Mouse (Mus musculus) thymus, adult 2 months (tissue): ENCODE measurements at regions not wholly inside any gene's neighbourhood (a gene's known extent, or its start where the extent isn't known, plus 50 kb on each side); places are given as distances from the start of the nearest gene placed in this dataset.

Source experiments
- CTCF ChIP-seq: fragments of 200-500 bp; IDR thresholded peaks from 2 replicates; pipeline ENCODE4 v1.5.1; 2012; ENCODE audit warnings: mild to moderate bottlenecking, control low read depth, low read length, moderate library complexity, borderline replicate concordance; ENCODE audit not compliant: control insufficient read depth, poor library complexity, insufficient read depth; ENCODE audit errors: extremely low read depth
- POLR2A ChIP-seq: fragments of 200-500 bp; IDR thresholded peaks from 2 replicates; pipeline ENCODE4 v1.6.1; 2012; ENCODE audit warnings: mild to moderate bottlenecking, low read length, control low read depth, moderate library complexity; ENCODE audit not compliant: control insufficient read depth, poor library complexity, insufficient read depth; ENCODE audit errors: extremely low read depth

DNA sequence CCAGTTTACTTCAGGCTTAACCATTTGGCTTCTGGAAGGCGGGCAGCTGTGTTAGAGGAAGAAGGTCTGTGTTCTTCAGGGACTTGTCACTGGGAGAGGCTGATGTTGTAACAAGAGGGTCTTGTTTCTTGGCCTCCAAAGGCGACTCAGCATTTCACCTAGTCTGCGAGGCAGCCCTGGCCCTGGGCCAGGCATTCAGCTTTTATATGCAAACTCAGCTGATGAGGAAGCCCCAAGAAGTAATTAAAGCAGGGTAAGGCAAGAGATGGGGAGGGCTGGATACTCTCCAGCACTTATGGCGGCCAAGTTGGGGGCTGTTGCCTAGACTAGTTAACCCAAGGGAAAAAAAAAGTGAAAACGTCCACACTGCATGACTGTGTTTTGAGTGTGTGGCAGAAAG is 162.4 kb upstream of the Ap5m1 start:
- no peak for TF ChIP-seq CTCF
- TF ChIP-seq POLR2A = no peak
